Mouse (Mus musculus): ENCODE results near the gene Ralb. TPM values are rescaled to one million over a fixed set of nuclear protein-coding genes. Genes with fewer than 3 reads are reported as not detected.

Ralb gene
- not detected in 2 replicates for polyA plus RNA-seq (2012; ENCODE audit: insufficient read depth, insufficient read length, low replicate concordance, missing spikeins)

DNA sequence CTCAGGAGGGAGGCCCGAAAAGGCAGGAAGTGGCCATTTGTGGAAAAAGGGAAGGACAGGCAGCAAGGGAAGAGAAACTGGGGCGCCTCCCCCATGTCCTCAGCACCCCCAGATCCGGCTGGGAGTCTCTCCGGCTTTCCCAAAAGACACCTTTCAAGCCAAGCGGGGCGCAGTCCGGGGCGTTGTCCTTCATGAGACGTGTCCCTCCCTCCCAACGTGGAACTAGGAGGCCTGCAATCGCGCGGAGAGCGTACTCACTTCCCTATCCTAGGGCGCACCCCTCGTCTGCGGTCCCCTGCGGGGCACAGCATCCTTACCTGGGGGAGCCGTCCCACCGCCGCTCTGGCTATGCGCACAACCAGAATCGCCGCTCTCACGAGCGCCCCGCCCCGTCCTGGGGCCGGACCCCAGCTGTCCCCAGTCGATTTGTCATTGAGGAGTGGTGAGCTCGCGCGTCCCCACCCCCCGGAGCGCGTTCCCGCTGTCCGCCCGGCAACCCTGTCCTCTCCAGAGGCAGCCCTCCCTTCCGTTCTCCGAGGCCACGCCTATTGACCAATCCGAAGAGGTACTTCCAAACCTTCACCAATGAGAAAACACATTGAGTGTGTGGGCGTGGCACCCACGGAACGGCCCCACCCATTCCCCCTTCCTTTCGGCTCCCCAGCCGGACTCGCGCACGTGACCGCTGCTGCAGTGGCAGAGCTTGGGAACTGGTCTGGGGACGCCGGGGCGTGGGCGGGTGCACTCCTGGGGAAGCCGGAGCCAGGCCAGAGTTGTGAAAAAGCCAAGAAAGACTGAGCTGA lies at the start of gene Ralb:
Gene Ralb (minus strand): TSS at position 535 of the 803 bp plus-strand sequence.
- under 1% methylated on average over 57 of the region's 57 CpGs for WGBS
- Histone ChIP-seq H3K4me1 (ENCODE audit: control insufficient read depth, insufficient read depth, low read length) (peaks cover 33% of the 10 kb centered on the region), H3K4me3 (ENCODE audit: insufficient read depth, low read depth, low read length) (peak within 1 kb of the TSS; percentile 93), H3K27ac (ENCODE audit: insufficient read depth, low read depth, low read length) (peak within 1 kb of the TSS; percentile 93)
- TF ChIP-seq POLR2A (IDR thresholded peaks at IDR 0.05; ENCODE audit: insufficient read depth, low read depth, low read length) = peak; percentile 33; the same call in 1 of the 2 replicates
- 0 out of 2 replicates have a peak, but pooled peaks have one; percentile 9 for TF ChIP-seq CTCF (IDR thresholded peaks at IDR 0.05; ENCODE audit: insufficient read depth, low read depth, low read length)

DNA sequence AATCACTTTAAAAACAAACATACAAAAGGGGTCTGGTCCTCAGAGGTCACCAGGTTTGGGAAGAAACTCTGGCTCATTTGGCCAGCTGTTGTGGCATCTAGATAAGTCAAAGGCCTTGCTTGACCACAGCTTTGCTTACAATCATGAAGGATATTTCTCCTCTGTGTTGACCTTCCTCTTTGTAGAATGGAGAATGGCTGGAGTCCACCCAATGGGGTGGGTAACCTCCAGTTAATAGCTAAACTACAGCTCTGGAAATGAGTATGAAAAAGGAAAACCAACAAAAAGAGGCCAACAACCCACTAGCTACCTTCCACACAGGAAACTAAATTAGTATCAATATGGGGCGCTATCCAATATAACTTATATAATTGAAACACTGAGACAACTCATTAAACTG lies 47.1 kb upstream of the Ralb start:
- Histone ChIP-seq H3K4me3 (ENCODE audit: insufficient read depth, low read depth, low read length) (no peak overlapping the region), H3K27ac (ENCODE audit: insufficient read depth, low read depth, low read length) (no peak overlapping the region), H3K4me1 (ENCODE audit: control insufficient read depth, insufficient read depth, low read length) (no peaks in the 10 kb centered on the region)
- 100% methylated on average over 1 of the region's 1 CpGs for WGBS
- TF ChIP-seq POLR2A (IDR thresholded peaks at IDR 0.05; ENCODE audit: insufficient read depth, low read depth, low read length) = no peak
- no peak for TF ChIP-seq CTCF (IDR thresholded peaks at IDR 0.05; ENCODE audit: insufficient read depth, low read depth, low read length)

DNA sequence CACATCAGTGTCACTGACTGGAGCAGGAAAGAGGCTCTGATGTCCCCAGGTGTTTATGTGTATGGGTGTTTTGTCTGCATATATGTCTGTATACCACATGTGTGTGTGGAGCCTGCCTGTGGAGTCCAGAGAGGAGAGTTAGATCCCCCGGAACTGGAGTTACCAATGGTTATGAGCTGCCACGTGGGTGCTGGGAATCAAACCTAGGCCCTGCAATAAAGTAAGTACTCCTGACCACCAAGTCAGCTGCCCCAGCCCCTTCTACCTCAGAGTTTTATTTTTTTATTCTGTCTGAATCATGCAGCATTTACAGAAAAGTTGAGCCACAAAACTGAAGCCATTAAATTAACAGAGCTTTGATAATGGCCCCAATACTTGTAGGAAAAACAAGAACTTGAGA lies 45.5 kb upstream of the Ralb start:
- Histone ChIP-seq H3K4me1 (ENCODE audit: control insufficient read depth, insufficient read depth, low read length) (no peaks in the 10 kb centered on the region), H3K4me3 (ENCODE audit: insufficient read depth, low read depth, low read length) (no peak overlapping the region), H3K27ac (ENCODE audit: insufficient read depth, low read depth, low read length) (no peak overlapping the region)
- 96% methylated on average over 2 of the region's 2 CpGs for WGBS
- TF ChIP-seq POLR2A (IDR thresholded peaks at IDR 0.05; ENCODE audit: insufficient read depth, low read depth, low read length) = no peak
- TF ChIP-seq CTCF (IDR thresholded peaks at IDR 0.05; ENCODE audit: insufficient read depth, low read depth, low read length) = no peak

DNA sequence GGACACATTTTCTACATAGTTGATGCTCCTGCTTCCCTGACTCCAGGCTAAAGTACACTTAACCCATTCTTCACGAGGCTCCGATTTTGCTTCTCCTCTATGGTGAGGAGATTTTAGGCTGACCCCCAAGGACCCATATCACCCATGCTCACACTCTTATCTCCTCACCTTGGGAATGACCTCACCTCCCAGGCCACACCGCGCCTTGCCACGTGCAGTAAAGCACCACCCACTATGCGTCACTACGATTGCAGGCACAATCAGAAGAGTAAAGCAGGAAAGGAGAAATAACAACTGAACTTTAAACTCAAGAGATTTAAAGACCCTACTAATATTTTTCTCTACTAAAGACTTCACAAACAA lies 44.7 kb upstream of the Ralb start:
- Histone ChIP-seq H3K4me3 (ENCODE audit: insufficient read depth, low read depth, low read length) (no peak overlapping the region), H3K27ac (ENCODE audit: insufficient read depth, low read depth, low read length) (no peak overlapping the region), H3K4me1 (ENCODE audit: control insufficient read depth, insufficient read depth, low read length) (no peaks in the 10 kb centered on the region)
- TF ChIP-seq CTCF (IDR thresholded peaks at IDR 0.05; ENCODE audit: insufficient read depth, low read depth, low read length) (no peak), POLR2A (IDR thresholded peaks at IDR 0.05; ENCODE audit: insufficient read depth, low read depth, low read length) (no peak)
- 94% methylated on average over 7 of the region's 7 CpGs for WGBS

DNA sequence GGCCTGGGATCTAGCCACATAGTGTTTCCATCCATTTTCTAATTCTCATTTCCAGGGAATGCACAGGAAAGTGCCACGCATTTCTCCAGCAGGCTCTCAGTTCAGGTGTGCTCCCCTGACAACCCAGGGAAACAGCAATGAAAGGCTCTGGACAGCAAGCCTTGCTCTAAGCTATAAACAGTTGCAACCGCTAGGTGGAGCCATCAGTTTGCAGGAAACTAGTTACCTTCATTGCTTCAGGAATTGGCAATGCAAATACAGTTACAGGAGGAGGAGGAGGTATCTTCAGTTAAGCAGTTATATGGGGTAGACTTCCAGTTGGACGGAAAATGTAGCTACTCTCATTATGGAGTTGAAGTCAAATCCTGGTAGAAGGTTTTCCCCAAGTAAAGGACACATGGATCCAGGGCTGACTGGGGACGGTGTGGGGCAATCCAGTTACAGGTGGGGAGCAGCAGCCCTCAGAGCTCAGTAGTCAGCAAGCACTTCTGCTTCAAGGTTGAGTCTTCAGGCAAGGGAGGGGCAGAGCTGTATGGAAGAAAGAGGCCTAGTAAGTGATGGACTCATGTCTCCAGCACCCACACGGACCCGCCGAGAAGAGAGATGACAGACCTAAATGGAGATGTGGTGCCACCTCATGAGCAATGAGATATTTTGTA lies 44.2 kb upstream of the Ralb start:
- Histone ChIP-seq H3K4me1 (ENCODE audit: control insufficient read depth, insufficient read depth, low read length) (no peaks in the 10 kb centered on the region), H3K27ac (ENCODE audit: insufficient read depth, low read depth, low read length) (no peak overlapping the region), H3K4me3 (ENCODE audit: insufficient read depth, low read depth, low read length) (no peak overlapping the region)
- WGBS = 61% methylated on average over 7 of the region's 7 CpGs
- TF ChIP-seq POLR2A (IDR thresholded peaks at IDR 0.05; ENCODE audit: insufficient read depth, low read depth, low read length) (no peak), CTCF (IDR thresholded peaks at IDR 0.05; ENCODE audit: insufficient read depth, low read depth, low read length) (no peak)

DNA sequence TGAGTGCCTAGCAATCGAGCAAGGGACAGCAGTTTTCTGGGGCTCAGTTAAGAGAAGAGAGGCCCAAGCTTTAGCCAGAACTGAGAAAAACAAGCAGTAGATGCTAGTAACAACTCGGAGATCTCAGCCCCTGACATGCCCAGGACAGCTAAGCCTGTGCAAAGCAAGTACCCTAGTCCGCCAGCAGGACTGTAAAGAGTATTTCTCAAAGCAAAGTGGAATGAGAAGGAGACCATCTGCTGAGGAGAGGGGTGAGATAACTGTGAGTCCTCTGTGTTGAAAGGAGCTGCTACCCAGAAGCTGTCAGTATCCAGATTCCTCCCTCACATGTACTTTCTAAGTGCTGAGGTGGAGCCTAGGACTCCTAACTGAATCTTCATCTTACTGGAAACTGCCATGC lies 41.9 kb upstream of the Ralb start:
- Histone ChIP-seq H3K27ac (ENCODE audit: insufficient read depth, low read depth, low read length) (no peak overlapping the region), H3K4me3 (ENCODE audit: insufficient read depth, low read depth, low read length) (no peak overlapping the region), H3K4me1 (ENCODE audit: control insufficient read depth, insufficient read depth, low read length) (no peaks in the 10 kb centered on the region)
- 90% methylated on average over 3 of the region's 3 CpGs for WGBS
- TF ChIP-seq POLR2A (IDR thresholded peaks at IDR 0.05; ENCODE audit: insufficient read depth, low read depth, low read length) (no peak), CTCF (IDR thresholded peaks at IDR 0.05; ENCODE audit: insufficient read depth, low read depth, low read length) (no peak)

DNA sequence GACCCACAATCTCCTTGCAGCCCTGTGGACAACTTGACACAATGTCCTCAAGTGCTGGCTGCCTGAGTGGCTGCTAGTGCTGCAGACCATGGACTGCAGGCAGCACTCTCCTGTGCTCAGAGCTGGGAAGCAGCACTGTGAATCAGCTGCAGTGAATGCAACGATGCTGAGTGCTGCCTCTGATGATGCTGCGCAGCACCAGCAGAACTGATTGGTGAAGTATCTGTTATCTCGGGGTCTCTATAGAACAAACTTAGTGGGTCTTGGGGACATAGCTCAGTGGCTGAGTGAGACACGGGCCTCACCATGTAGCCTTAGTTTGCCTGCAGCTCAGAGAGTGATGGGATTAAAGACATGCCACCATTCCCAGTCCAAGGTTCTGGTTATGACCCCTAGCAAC lies 41.1 kb upstream of the Ralb start:
- TF ChIP-seq CTCF (IDR thresholded peaks at IDR 0.05; ENCODE audit: insufficient read depth, low read depth, low read length) (no peak), POLR2A (IDR thresholded peaks at IDR 0.05; ENCODE audit: insufficient read depth, low read depth, low read length) (no peak)
- H3K4me3 ChIP-seq (ENCODE audit: insufficient read depth, low read depth, low read length) = no peak overlapping the region
- WGBS = 91% methylated on average over 4 of the region's 4 CpGs

DNA sequence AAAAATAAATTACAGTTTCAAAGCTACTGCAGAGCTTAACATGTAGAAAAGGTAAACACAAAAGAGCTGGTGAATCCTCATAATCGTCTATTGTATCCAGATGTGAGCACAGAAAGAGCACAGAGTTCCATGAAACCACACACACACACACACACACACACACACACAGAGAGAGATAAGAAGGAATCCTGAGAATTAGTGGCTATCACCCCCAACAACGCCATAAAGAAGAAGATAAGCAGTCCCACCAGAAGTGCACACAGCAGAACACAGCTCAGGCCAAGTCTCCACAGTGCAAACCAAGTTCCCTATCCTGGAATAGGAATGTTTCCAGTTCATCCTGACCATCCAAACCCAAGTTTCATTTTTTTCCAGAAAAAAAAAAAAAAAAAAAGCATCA lies 40.6 kb upstream of the Ralb start:
- TF ChIP-seq CTCF (IDR thresholded peaks at IDR 0.05; ENCODE audit: insufficient read depth, low read depth, low read length) (no peak), POLR2A (IDR thresholded peaks at IDR 0.05; ENCODE audit: insufficient read depth, low read depth, low read length) (no peak)
- Histone ChIP-seq H3K4me1 (ENCODE audit: control insufficient read depth, insufficient read depth, low read length) (no peaks in the 10 kb centered on the region), H3K4me3 (ENCODE audit: insufficient read depth, low read depth, low read length) (no peak overlapping the region), H3K27ac (ENCODE audit: insufficient read depth, low read depth, low read length) (no peak overlapping the region)
- 77% methylated on average over 2 of the region's 2 CpGs for WGBS

More for the DNA sequence above, 41.1 kb upstream of the Ralb start:
- H3K27ac ChIP-seq (ENCODE audit: insufficient read depth, low read depth, low read length) = no peak overlapping the region
- H3K4me1 ChIP-seq (ENCODE audit: control insufficient read depth, insufficient read depth, low read length) = no peaks in the 10 kb centered on the region

DNA sequence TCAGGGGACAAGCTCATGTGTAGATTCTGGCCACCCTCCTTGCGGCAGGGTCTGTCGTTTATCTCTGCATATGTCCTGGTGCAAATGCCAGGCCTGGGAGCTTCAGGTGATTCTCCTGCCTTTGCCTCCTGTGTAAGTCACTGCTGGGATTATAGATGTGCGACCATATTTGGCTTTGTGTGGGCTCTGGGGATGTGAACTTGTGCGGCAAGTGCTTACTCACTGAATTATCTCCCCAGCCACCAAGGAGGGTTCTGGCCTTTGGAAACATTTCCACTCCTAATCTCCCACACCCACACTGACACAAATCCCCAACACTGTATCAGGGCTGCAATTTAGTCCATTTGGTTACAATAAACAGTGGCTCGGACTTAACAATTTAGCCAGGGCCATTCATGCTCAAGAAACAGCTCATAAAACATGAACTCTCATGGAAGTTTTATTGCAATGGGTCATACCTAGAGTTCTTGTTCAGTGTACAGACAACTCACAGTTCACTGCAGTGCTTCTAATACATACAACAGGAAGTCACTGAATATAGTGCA lies 40.1 kb upstream of the Ralb start:
- no peak overlapping the region for H3K4me3 ChIP-seq (ENCODE audit: insufficient read depth, low read depth, low read length)
- H3K27ac ChIP-seq (ENCODE audit: insufficient read depth, low read depth, low read length) = no peak overlapping the region
- H3K4me1 ChIP-seq (ENCODE audit: control insufficient read depth, insufficient read depth, low read length) = no peaks in the 10 kb centered on the region
- WGBS = 82% methylated on average over 5 of the region's 5 CpGs
- TF ChIP-seq CTCF (IDR thresholded peaks at IDR 0.05; ENCODE audit: insufficient read depth, low read depth, low read length) (no peak), POLR2A (IDR thresholded peaks at IDR 0.05; ENCODE audit: insufficient read depth, low read depth, low read length) (no peak)

All from olfactory bulb, adult 2 months (tissue).